Mouse (Mus musculus): ENCODE data around the gene Cyb5d1.

Cyb5d1 gene

GRCm38 (mm10) chr11:69366157-69366854 is 29.1 kb downstream of the Cyb5d1 start:
- peak; percentile 94 for DNase-seq (ENCODE audit: extremely low read depth, insufficient read length, low spot score)

GRCm38 (mm10) chr11:69365722-69366121 is 29.7 kb downstream of the Cyb5d1 start:
- no peak for DNase-seq (ENCODE audit: extremely low read depth, insufficient read length, low spot score)

- DNase-seq (ENCODE audit: extremely low read depth, insufficient read length, low spot score): peak; percentile 91
These were observed 30.5 kb downstream of the Cyb5d1 start for GRCm38 (mm10) chr11:69364910-69365309.

GRCm38 (mm10) chr11:69364376-69364775 is 31.1 kb downstream of the Cyb5d1 start:
- no peak for DNase-seq (ENCODE audit: extremely low read depth, insufficient read length, low spot score)

GRCm38 (mm10) chr11:69362479-69362878 is 33.0 kb downstream of the Cyb5d1 start:
- no peak for DNase-seq (ENCODE audit: extremely low read depth, insufficient read length, low spot score)

GRCm38 (mm10) chr11:69362021-69362420 is 33.4 kb downstream of the Cyb5d1 start:
- DNase-seq (ENCODE audit: extremely low read depth, insufficient read length, low spot score): no peak

- DNase-seq (ENCODE audit: extremely low read depth, insufficient read length, low spot score): no peak
These were observed 37.7 kb downstream of the Cyb5d1 start for GRCm38 (mm10) chr11:69357690-69358089.

GRCm38 (mm10) chr11:69356544-69356943 is 38.9 kb downstream of the Cyb5d1 start:
- DNase-seq (ENCODE audit: extremely low read depth, insufficient read length, low spot score): no peak

- no peak for DNase-seq (ENCODE audit: extremely low read depth, insufficient read length, low spot score)
These were observed 49.0 kb downstream of the Cyb5d1 start for GRCm38 (mm10) chr11:69346441-69346840.
